In the genomic region with DNA sequence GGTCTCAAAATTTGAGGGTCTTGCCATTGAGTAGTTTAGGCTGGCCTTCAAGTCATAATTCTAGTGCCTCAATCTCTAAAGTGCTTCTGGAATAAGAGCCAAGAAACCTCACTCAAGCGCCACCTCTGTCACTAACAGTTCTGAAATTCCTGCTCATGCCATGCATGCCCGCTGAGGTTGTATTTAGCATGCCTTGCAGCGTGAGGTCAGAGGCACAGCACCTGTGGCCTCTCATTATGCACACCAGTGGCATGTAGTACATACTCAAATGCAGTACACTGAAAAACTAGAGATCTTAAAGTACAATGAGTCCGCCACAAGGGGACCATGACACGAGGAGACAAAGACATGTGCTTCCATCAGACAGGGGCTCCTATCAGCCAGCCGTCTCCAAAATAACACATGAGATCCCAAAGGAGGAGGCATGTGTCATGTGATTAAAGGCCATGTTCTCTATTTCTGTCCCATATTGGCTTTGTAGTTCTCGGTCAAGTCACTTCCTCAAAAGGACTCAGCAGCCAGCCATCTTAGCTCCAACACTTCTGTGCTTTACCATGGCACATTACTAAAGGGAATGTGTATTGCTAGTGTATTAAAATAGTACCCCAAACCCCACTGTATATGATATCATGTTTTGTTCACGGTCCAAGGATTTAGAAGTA, we compare ENCODE assay signal across 16 mouse cellular contexts. TPM values are rescaled to one million over a fixed set of nuclear protein-coding genes. Genes with fewer than 3 reads are reported as not detected.
DNase-seq lines count a peak whose midpoint lies in the region; ATAC-seq and TF ChIP-seq lines count a peak whose summit lies in the region.
"Had no signal": no experiment of that assay in that cellular context is flagged by ENCODE, and none has a peak within 500 bp of the region (broad histone marks: within the 10 kb centered on the region; RNA-seq: fewer than 3 reads in every experiment).

No protein-coding gene starts in this region.

- TF ChIP-seq POLR2A in MEL (IDR thresholded peaks at IDR 0.05; ENCODE audit: control insufficient read depth in 1 of 2, insufficient read depth in 1 of 2, low read depth in 1 of 2, low read length in 2 of 2, poor library complexity in 1 of 2), result no peak

- H3K4me2 ChIP-seq in kidney, embryonic 14.5 days (replicated peaks; ENCODE audit: low read depth, low read length), result no peak overlapping the region
- H3K4me2 ChIP-seq: hindbrain, embryonic 14.5 days; liver, embryonic 12.5 days; neural tube, embryonic 15.5 days had no signal

- H3K36me3 ChIP-seq in kidney, embryonic 14.5 days (ENCODE audit: control insufficient read depth, insufficient read depth, low read length), result no peaks in the 10 kb centered on the region
- H3K36me3 ChIP-seq in MEL (ENCODE audit: control insufficient read depth in 1 of 2, insufficient read depth in 2 of 2, low read length in 2 of 2), result peaks cover 1 to 15% of the 10 kb centered on the region in 2 experiments
- no peaks in the 10 kb centered on the region for H3K36me3 ChIP-seq in macrophage (ENCODE audit: inconsistent target)
- H3K36me3 ChIP-seq: liver, embryonic 12.5 days; neural tube, embryonic 15.5 days had no signal

- TF ChIP-seq EP300 in MEL (IDR thresholded peaks at IDR 0.05; ENCODE audit: low read depth in 1 of 2, low read length in 2 of 2), result no peak

- TF ChIP-seq CTCF in MEL (IDR thresholded peaks at IDR 0.05 in 2 of 3, conservative IDR thresholded peaks at IDR 0.05 in 1 of 3; ENCODE audit: control insufficient read depth in 1 of 3, insufficient read depth in 1 of 3, low read depth in 2 of 3, low read length in 3 of 3, poor library complexity in 1 of 3, severe bottlenecking in 1 of 3), result no peak

- TF ChIP-seq RAD21 in MEL (IDR thresholded peaks at IDR 0.05; ENCODE audit: low read depth, low read length), result no peak

- H3K4me1 ChIP-seq in kidney, embryonic 14.5 days (ENCODE audit: control insufficient read depth, insufficient read depth, low read length), result 0 out of 2 replicates have a peak, but pooled peaks cover 5% of the 10 kb centered on the region
- H3K4me1 ChIP-seq in MEL (ENCODE audit: control insufficient read depth in 1 of 2, insufficient read depth in 2 of 2, low read length in 2 of 2), result peaks cover 7 to 11% of the 10 kb centered on the region in 2 experiments

- ATAC-seq in kidney, embryonic 14.5 days (ENCODE audit: low FRiP score, low TSS enrichment), result no peak
- ATAC-seq in common myeloid progenitor, adult 5-6 weeks (replicated peaks; ENCODE audit: low read depth, poor library complexity, severe bottlenecking), result peak; percentile 36; the same call in 1 of the 2 replicates
- ATAC-seq: forebrain, embryonic 16.5 days; intestine, postnatal 0 days; liver, embryonic 12.5 days had no signal

- peak; percentile 63 for DNase-seq in kidney, adult 11 months
- peak; percentile 45 for DNase-seq in MEL (ENCODE audit: low read depth, low spot score)
- no peak for DNase-seq in urinary bladder, postnatal 14 days (ENCODE audit: low spot score)
- DNase-seq in cerebellum, postnatal 25 days, result no peak
- DNase-seq: cerebellum, adult 2 months; right cerebral cortex, adult 18-20 months had no signal

- 86% methylated on average over 8 of the region's 8 CpGs for WGBS in kidney, embryonic 14.5 days
- WGBS in macrophage (ENCODE audit: missing documents), result 87% methylated on average over 8 of the region's 8 CpGs

- H3K9ac ChIP-seq in kidney, embryonic 14.5 days (ENCODE audit: low read depth, low read length), result no peak overlapping the region
- no peak overlapping the region for H3K9ac ChIP-seq in MEL (ENCODE audit: control insufficient read depth, low read depth, low read length, poor library complexity, severe bottlenecking)
- H3K9ac ChIP-seq: hindbrain, embryonic 14.5 days; liver, embryonic 12.5 days; neural tube, embryonic 15.5 days had no signal

- no peak overlapping the region for H3K27ac ChIP-seq in kidney, embryonic 14.5 days (ENCODE audit: low read depth, low read length)
- H3K27ac ChIP-seq in MEL (ENCODE audit: control insufficient read depth, low read depth, low read length), result no peak overlapping the region
- H3K27ac ChIP-seq in macrophage, result 0 out of 2 replicates have a peak overlapping the region, but pooled peaks have one; percentile 10
- H3K27ac ChIP-seq: hindbrain, embryonic 14.5 days; liver, embryonic 12.5 days; neural tube, embryonic 15.5 days had no signal

- peaks cover 16% of the 10 kb centered on the region for H3K79me2 ChIP-seq in MEL (ENCODE audit: control insufficient read depth, insufficient read depth, low read length, poor library complexity)
- H3K79me2 ChIP-seq in macrophage (ENCODE audit: inconsistent target), result peaks cover 18% of the 10 kb centered on the region; the same call in 1 of the 2 replicates

- no peaks in the 10 kb centered on the region for H3K27me3 ChIP-seq in kidney, embryonic 14.5 days (ENCODE audit: control insufficient read depth, insufficient read depth, low read length)
- H3K27me3 ChIP-seq in MEL (ENCODE audit: control insufficient read depth in 1 of 2, insufficient read depth in 2 of 2, low read length in 2 of 2), result no peaks in the 10 kb centered on the region
- H3K27me3 ChIP-seq: liver, embryonic 12.5 days; megakaryocyte, embryonic 14.5 days; neural tube, embryonic 15.5 days had no signal

- no peak overlapping the region for H3K4me3 ChIP-seq in kidney, embryonic 14.5 days (ENCODE audit: low read length)
- H3K4me3 ChIP-seq in MEL (ENCODE audit: control insufficient read depth in 1 of 2, insufficient read depth in 1 of 2, low read depth in 2 of 2, low read length in 2 of 2), result no peak overlapping the region
- H3K4me3 ChIP-seq in macrophage (ENCODE audit: inconsistent target), result no peak overlapping the region
- H3K4me3 ChIP-seq: erythroblast, embryonic 14.5 days; liver, embryonic 12.5 days; megakaryocyte, embryonic 14.5 days; neural tube, embryonic 15.5 days had no signal

- no peaks in the 10 kb centered on the region for H3K9me3 ChIP-seq in kidney, embryonic 14.5 days (ENCODE audit: control insufficient read depth, low read length)
- H3K9me3 ChIP-seq in MEL (replicated peaks; ENCODE audit: insufficient read depth, low read length), result no peaks in the 10 kb centered on the region
- H3K9me3 ChIP-seq: liver, embryonic 12.5 days; megakaryocyte, embryonic 14.5 days; neural tube, embryonic 15.5 days had no signal

TF ChIP-seq in MEL, 35 proteins besides CTCF, POLR2A, EP300 and RAD21:
- TF ChIP-seq USF1 (IDR thresholded peaks at IDR 0.05; ENCODE audit: low read depth, low read length) (peak; percentile 62; the same call in 1 of the 2 replicates), HCFC1 (IDR thresholded peaks at IDR 0.05; ENCODE audit: low read depth, low read length) (no peak), MAX (IDR thresholded peaks at IDR 0.05; ENCODE audit: low read length) (0 out of 2 replicates have a peak, but pooled peaks have one; percentile 38)

RNA-seq across cellular contexts. Expression of a gene that starts 43.3 kb away (rescaled TPM):
- 13.0 and 18.5 TPM in 2 replicates for polyA plus RNA-seq in kidney, embryonic 14.5 days (2014; fragmentation: Nextera tagmentation; extraction: Ambion mirVana)
- total RNA-seq in MEL (2012; rRNA removed), result 8.3 and 9.1 TPM in 2 replicates
- 10 to 100 TPM in 1 of 2 experiments, not detected in 1; 20.9 TPM for polyA plus RNA-seq in MEL (2012; ENCODE audit: insufficient read depth in 1 of 2, insufficient read length in 2 of 2, low read depth in 1 of 2, low replicate concordance in 2 of 2, missing spikeins in 1 of 2)
- 11.7 and 13.8 TPM in 2 replicates for total RNA-seq in common myeloid progenitor, adult 5-6 weeks (2017)
- 10 to 100 TPM in 22 of 26 experiments, 1 to 10 TPM in 4; 5.4 to 25.7 (median 19.5) TPM for total RNA-seq in macrophage (2018; cell fraction: chromatin; rRNA removed)
- 10 to 100 TPM in 11 of 26 experiments, 1 to 10 TPM in 15; 4.5 to 12.5 (median 9.3) TPM for total RNA-seq in macrophage (2018; cell fraction: cytosol; rRNA removed)
- 10 to 100 TPM in 18 of 26 experiments, 1 to 10 TPM in 8; 5.3 to 28.4 (median 13.0) TPM for total RNA-seq in macrophage (2018; cell fraction: nucleus; rRNA removed)
- polyA plus RNA-seq in macrophage (2018), result 5.1 to 15.9 TPM (median 8.5 TPM) in 3 replicates

Comparison
In these comparisons a context has a peak if more than half of its experiments do, and no peak if none do; other contexts are left out.
1. DNase-seq: peak in kidney, adult 11 months (single experiment) and MEL (single experiment); none in urinary bladder, postnatal 14 days (single experiment) and cerebellum, postnatal 25 days (0 of 2).